Mouse (Mus musculus): ENCODE data around the gene Olfr667. TPM values are rescaled to one million over a fixed set of nuclear protein-coding genes. Genes with fewer than 3 reads are reported as not detected.
"Not testable (repeated sequence)": the region's sequence is repeated elsewhere in the genome, so short reads cannot be mapped to it uniquely, and the experiment has no call there.

The Olfr667 gene
- not detected for total RNA-seq (2022)

- no peak for DNase-seq
These were observed at the start of gene Olfr667 for GRCm38 (mm10) chr7:104921382-104921781. TSS of gene Olfr667 (minus strand) at chr7:104921482.

- peak; percentile 1 for DNase-seq
These were observed 41.2 kb upstream of the Olfr667 start, which contains the start of gene Olfr670 for GRCm38 (mm10) chr7:104962520-104962919. TSS of gene Olfr670 (minus strand) at chr7:104962620.

- DNase-seq = not testable (repeated sequence)
These were observed 29.0 kb upstream of the Olfr667 start for GRCm38 (mm10) chr7:104950234-104950633.

GRCm38 (mm10) chr7:104933940-104934339 lies 12.7 kb upstream of the Olfr667 start, which contains the start of gene Olfr669:
TSS of gene Olfr669 (plus strand) at chr7:104934240.
- no peak for DNase-seq

- DNase-seq = no peak
These were observed 6.7 kb upstream of the Olfr667 start, which contains the start of gene Olfr668 for GRCm38 (mm10) chr7:104927957-104928356. TSS of gene Olfr668 (minus strand) at chr7:104928057.

DNA sequence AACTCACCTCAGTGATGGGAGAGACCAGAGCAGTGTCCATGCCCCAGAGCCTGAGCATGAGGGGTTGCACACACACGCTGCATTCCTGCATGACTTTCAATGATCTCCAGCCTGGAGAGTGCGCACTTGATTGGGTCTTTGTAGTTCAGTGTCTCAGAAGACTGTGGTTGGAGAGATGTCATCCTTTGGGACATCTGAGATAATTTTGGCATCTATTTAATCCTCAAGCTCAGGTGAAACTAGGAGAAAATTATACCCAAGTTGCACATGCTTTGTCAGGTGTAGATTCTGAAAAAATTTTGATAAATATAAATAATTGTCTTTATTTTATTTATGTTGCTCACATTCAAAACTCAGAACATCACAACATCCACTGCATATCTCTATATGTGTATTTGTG lies 25.4 kb downstream of the Olfr667 start, which contains the start of gene Olfr666:
Gene Olfr666, minus strand, starts transcription at position 101 of the 400 bp plus-strand sequence.
- no peak for DNase-seq

DNA sequence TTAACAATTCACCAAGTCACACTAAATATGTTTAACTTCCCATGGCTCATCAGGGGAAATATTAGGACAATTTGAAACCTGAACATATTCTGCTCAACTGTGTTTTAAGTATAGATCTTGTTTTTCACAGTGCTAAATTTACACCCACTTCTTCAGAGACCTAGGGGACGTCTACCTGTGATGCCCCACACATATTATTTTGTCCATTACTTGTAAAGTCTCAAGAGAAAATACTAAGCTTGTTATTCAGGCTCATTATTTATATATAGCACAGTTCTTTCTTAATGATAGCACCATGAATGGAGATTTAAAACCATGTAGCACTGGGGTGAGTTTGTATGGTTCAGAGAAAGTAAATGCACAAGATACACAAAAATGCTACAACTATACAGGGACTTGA lies 43.6 kb downstream of the Olfr667 start, which contains the start of gene Olfr665:
Gene Olfr665, plus strand, starts transcription at position 301 of the 400 bp plus-strand sequence.
- no peak for DNase-seq

Other genes starting within 250 kb of the Olfr667 start
- not detected for gene Olfr661, start 235.0 kb downstream of the Olfr667 start, total RNA-seq (2022)
- not detected for gene Usp17le, start 144.0 kb downstream of the Olfr667 start, total RNA-seq (2022)
- not detected for gene Usp17lb, start 78.9 kb downstream of the Olfr667 start, total RNA-seq (2022)
- gene Usp17la, start 64.5 kb downstream of the Olfr667 start, total RNA-seq (2022) = not detected
- not detected for gene Olfr665, start 43.5 kb downstream of the Olfr667 start, total RNA-seq (2022)
- gene Olfr666, start 25.5 kb downstream of the Olfr667 start, total RNA-seq (2022) = not detected
- gene Olfr668, start 6.6 kb upstream of the Olfr667 start, total RNA-seq (2022) = not detected
- not detected for gene Olfr669, start 12.8 kb upstream of the Olfr667 start, total RNA-seq (2022)
- not detected for gene Olfr670, start 41.1 kb upstream of the Olfr667 start, total RNA-seq (2022)
- gene Olfr671, start 57.6 kb upstream of the Olfr667 start, total RNA-seq (2022) = not detected
- not detected for gene Olfr672, start 80.5 kb upstream of the Olfr667 start, total RNA-seq (2022)
- gene Olfr675, start 107.0 kb upstream of the Olfr667 start, total RNA-seq (2022) = not detected
- gene Olfr676, start 111.2 kb upstream of the Olfr667 start, total RNA-seq (2022) = not detected
- gene Olfr677, start 129.9 kb upstream of the Olfr667 start, total RNA-seq (2022) = not detected
- gene Olfr678, start 143.0 kb upstream of the Olfr667 start, total RNA-seq (2022) = not detected
- not detected for gene Olfr679, start 159.7 kb upstream of the Olfr667 start, total RNA-seq (2022)
- not detected for gene Olfr680-ps1, start 171.3 kb upstream of the Olfr667 start, total RNA-seq (2022)
- not detected for gene Olfr681, start 195.4 kb upstream of the Olfr667 start, total RNA-seq (2022)
- gene Olfr683, start 225.5 kb upstream of the Olfr667 start, total RNA-seq (2022) = not detected
- not detected for gene Olfr684, start 242.2 kb upstream of the Olfr667 start, total RNA-seq (2022)